Mouse (Mus musculus) G1E (cell line): ENCODE data around the gene Cd300ld4.

ENCODE experiments used
- CTCF ChIP-seq: IDR thresholded peaks from 2 replicates; pipeline ENCODE4 v1.5.1; 2012; ENCODE audit warnings: low read depth, low read length, inconsistent platforms, mixed read lengths
- GATA1 ChIP-seq: IDR thresholded peaks from 2 replicates; pipeline ENCODE4 v1.6.1; 2012; ENCODE audit warnings: borderline replicate concordance, low read length, inconsistent platforms, mixed read lengths
- POLR2AphosphoS5 ChIP-seq: IDR thresholded peaks from 2 replicates; pipeline ENCODE4 v1.6.1; 2012; ENCODE audit warnings: low read depth, low read length, inconsistent platforms; ENCODE audit not compliant: insufficient replicate concordance
- TAL1 ChIP-seq: conservative IDR thresholded peaks from 2 replicates; pipeline ENCODE4 v1.6.1; 2012; ENCODE audit warnings: low read depth, low read length, inconsistent platforms, mixed read lengths

GRCm38 (mm10) chr11:115058701-115059100, 31.9 kb upstream of the Cd300ld4 start:
- no peak for TF ChIP-seq CTCF
- no peak for TF ChIP-seq GATA1
- no peak for TF ChIP-seq TAL1
- TF ChIP-seq POLR2AphosphoS5, result no peak
